Mouse (Mus musculus) cerebellum, postnatal 4 days (tissue): Measurements from ENCODE around the gene Fetub.
"Not testable (repeated sequence)": the region's sequence is repeated elsewhere in the genome, so short reads cannot be mapped to it uniquely, and the experiment has no call there.

Source experiments
- DNase-seq, 2 experiments: peaks; one replicate each; pipeline ENCODE4 v3.0.0; 2022; ENCODE audit warnings: low spot score in 2 of 2, mixed read lengths in 1 of 2

The Fetub gene

GRCm38 (mm10) chr16:22909290-22909689 is 8.8 kb upstream of the Fetub start:
- no peak for DNase-seq

- no peak for DNase-seq
Observed at GRCm38 (mm10) chr16:22911986-22912385, 6.1 kb upstream of the Fetub start.

GRCm38 (mm10) chr16:22912886-22913285 is 5.2 kb upstream of the Fetub start:
- DNase-seq, result no peak

GRCm38 (mm10) chr16:22914276-22914675 is 3.9 kb upstream of the Fetub start:
- no peak for DNase-seq

GRCm38 (mm10) chr16:22918664-22919312 is 654 bp downstream of the Fetub start:
- no peak for DNase-seq

GRCm38 (mm10) chr16:22919971-22920854 is 2.1 kb downstream of the Fetub start:
- no peak for DNase-seq

GRCm38 (mm10) chr16:22921761-22922160 is 3.6 kb downstream of the Fetub start:
- no peak for DNase-seq

GRCm38 (mm10) chr16:22922433-22922832 is 4.3 kb downstream of the Fetub start:
- no peak for DNase-seq

GRCm38 (mm10) chr16:22929575-22929974 is 11.4 kb downstream of the Fetub start:
- peak in 1 of 2 experiments; percentile 29 for DNase-seq

- DNase-seq, result no peak
Observed at GRCm38 (mm10) chr16:22931431-22932200, 13.5 kb downstream of the Fetub start.

GRCm38 (mm10) chr16:22937631-22938030 is 19.5 kb downstream of the Fetub start:
- DNase-seq, result no peak

GRCm38 (mm10) chr16:22938541-22938940 is 20.4 kb downstream of the Fetub start:
- DNase-seq, result no peak

GRCm38 (mm10) chr16:22939120-22939695 is 21.1 kb downstream of the Fetub start:
- no peak for DNase-seq

GRCm38 (mm10) chr16:22941825-22942476 is 23.8 kb downstream of the Fetub start:
- not testable (repeated sequence) for DNase-seq

- DNase-seq, result no peak
Observed at GRCm38 (mm10) chr16:22947371-22947770, 29.2 kb downstream of the Fetub start.

- DNase-seq, result no peak
Observed at GRCm38 (mm10) chr16:22950840-22951395, 32.8 kb downstream of the Fetub start, which contains the start of gene Hrg. TSS of gene Hrg (plus strand) at chr16:22951072.

- DNase-seq, result no peak
Observed at GRCm38 (mm10) chr16:22953069-22953468, 34.9 kb downstream of the Fetub start.

- DNase-seq, result no peak
Observed at GRCm38 (mm10) chr16:22955397-22956084, 37.4 kb downstream of the Fetub start.

- no peak for DNase-seq
Observed at GRCm38 (mm10) chr16:22956085-22956439, 37.9 kb downstream of the Fetub start.

- DNase-seq, result no peak
Observed at GRCm38 (mm10) chr16:22961073-22961472, 42.9 kb downstream of the Fetub start.
